Mouse (Mus musculus): Measurements from ENCODE around the gene Gstm3.
"Not testable (repeated sequence)": the region's sequence is repeated elsewhere in the genome, so short reads cannot be mapped to it uniquely, and the experiment has no call there.

The Gstm3 gene

GRCm38 (mm10) chr3:107974237-107974636 lies 5.2 kb upstream of the Gstm3 start:
- DNase-seq (ENCODE audit: low read depth, low spot score), result no peak

- no peak for DNase-seq (ENCODE audit: low read depth, low spot score)
These were observed 3.0 kb upstream of the Gstm3 start for GRCm38 (mm10) chr3:107972070-107972469.

DNA sequence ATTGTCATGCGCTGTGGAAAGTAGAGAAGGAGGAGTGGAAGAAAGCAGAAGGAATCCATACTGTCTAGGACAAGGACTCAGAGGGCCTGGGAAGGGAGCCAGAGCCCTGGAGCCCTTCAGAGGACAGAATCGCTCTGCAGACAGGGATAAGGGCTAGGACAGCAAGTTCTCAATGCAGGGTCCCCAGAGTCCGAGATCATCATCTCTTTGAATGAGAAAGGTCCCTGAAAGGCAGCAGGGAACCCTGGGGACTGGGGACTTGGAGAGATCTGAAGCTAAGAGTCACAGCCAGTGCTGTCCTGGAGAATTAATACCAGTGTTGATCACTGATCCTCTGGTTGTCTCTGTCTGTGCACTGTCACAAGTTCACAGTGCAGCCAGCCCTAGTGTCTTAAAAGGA lies 2.0 kb upstream of the Gstm3 start:
- not testable (repeated sequence) for DNase-seq (ENCODE audit: low read depth, low spot score)

GRCm38 (mm10) chr3:107966631-107967030 lies 2.5 kb downstream of the Gstm3 start:
- no peak for DNase-seq (ENCODE audit: low read depth, low spot score)

- DNase-seq (ENCODE audit: low read depth, low spot score), result no peak
These were observed 3.5 kb downstream of the Gstm3 start for GRCm38 (mm10) chr3:107965592-107965991.

DNA sequence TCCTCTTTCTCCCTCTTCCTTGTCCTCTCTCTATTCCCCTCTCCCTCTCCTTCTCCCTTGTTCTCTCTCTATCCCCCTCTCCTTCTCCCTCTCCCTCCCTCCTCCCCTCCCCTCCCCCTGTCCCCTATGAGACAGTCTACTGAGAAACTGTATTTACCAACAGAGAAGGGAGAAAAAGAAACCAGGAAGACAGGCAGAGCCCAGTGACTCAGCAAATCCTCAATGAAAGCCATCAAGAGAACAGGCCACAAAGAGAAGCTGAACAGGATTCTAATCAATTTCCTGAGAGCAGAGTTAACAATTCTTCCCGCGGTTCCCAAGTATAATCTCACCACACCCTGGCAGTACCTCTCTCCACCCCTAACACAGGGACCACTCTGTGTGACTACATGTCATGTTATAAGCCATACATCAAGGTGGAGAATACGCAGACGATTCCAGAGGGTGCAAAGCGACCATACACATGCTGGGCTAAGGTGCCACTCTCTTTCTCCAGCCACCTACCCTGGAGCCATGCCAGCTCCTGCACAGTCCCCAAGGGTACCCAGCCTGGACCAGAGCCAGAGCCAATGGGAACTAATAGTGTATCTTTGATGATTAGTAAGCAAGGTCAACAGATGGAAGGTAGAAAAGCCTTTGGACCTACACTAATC lies 4.3 kb downstream of the Gstm3 start:
- DNase-seq (ENCODE audit: low read depth, low spot score), result no peak

DNA sequence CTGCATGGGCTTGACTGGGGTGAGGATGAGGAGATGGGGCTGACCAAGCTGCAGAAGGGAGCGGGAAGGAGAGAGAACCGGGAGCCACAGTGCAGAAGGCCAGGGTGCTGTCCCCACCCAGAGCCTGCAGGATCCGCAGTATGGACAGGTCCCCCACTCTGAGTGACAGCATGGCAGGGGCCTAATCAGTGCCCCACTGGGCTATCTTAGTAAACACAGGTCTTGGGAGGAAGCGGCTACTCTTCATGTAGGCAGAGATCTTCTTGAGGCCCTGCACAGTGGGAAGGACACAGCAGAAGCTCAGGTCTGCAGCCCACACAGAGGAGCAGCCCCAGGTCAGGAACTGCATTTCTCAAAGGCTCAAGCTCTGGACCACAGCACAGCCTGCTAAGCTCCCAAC lies 5.1 kb downstream of the Gstm3 start:
- no peak for DNase-seq (ENCODE audit: low read depth, low spot score)

DNA sequence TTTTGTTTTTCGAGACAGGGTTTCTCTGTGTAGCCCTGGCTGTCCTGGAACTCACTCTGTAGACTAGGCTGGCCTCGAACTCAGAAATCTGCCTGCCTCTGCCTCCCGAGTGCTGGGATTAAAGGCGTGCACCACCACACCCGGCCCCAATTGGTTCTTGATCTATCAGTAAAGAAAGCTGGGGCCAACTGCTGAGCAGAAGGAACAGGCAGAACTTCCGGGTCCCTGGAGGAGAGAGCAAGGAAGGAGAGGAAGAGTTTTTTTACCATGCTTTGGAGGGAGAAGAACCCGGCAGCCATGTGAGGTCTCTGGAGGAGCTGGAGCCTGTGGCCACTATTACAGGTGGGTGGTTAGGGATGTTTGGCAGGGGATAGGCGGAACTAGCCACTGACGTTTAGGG lies 13.8 kb downstream of the Gstm3 start:
- DNase-seq (ENCODE audit: low read depth, low spot score), result not testable (repeated sequence)

GRCm38 (mm10) chr3:107953906-107954305 lies 15.2 kb downstream of the Gstm3 start:
- DNase-seq (ENCODE audit: low read depth, low spot score), result no peak

GRCm38 (mm10) chr3:107953328-107953755 lies 15.7 kb downstream of the Gstm3 start:
- DNase-seq (ENCODE audit: low read depth, low spot score), result peak; percentile 71

DNA sequence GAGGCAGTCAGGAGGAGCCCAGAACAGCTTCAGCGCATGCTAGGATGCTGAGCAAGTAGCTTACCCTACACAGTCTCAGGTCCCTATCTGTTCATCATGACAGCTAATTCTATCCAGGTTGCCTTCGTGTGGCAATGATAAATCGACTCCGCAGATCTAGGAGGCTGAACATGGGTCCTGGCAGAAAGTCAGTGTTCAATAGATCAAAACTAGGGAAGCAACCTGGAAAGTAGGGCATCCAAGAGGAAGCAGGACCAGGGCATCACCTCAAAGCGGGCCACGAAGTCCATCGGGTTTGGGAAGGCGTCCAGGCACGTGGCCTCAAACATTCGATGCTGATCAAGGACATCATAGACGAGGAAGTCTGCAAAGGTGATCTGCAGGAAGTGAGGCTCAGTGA lies 18.6 kb downstream of the Gstm3 start:
- no peak for DNase-seq (ENCODE audit: low read depth, low spot score)

GRCm38 (mm10) chr3:107949461-107949860 lies 19.6 kb downstream of the Gstm3 start:
- not testable (repeated sequence) for DNase-seq (ENCODE audit: low read depth, low spot score)

DNA sequence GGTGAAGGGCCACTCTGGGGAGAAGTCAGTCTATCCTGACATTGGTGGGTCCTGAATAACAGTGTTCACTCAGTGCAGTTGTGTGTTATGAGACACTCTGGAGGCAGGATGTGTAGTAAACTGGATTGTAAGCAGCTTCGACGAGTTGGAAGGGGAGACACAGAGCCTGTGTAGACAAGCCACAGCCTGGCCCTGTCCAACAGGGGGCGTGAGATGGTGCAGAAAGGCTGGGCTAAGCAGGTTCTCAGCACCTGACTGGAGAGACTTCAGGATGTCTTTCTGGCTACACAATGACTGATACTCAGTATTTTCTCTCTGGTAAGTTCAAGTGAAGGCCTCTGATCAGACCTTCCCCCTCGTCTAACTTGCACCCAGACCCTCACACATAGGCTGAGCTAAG lies 23.4 kb downstream of the Gstm3 start:
- no peak for DNase-seq (ENCODE audit: low read depth, low spot score)

- DNase-seq (ENCODE audit: low read depth, low spot score), result no peak
These were observed 25.7 kb downstream of the Gstm3 start, which contains the start of gene Gstm6 for GRCm38 (mm10) chr3:107943239-107943990. Gstm6 (minus strand) TSS chr3:107943749.

DNA sequence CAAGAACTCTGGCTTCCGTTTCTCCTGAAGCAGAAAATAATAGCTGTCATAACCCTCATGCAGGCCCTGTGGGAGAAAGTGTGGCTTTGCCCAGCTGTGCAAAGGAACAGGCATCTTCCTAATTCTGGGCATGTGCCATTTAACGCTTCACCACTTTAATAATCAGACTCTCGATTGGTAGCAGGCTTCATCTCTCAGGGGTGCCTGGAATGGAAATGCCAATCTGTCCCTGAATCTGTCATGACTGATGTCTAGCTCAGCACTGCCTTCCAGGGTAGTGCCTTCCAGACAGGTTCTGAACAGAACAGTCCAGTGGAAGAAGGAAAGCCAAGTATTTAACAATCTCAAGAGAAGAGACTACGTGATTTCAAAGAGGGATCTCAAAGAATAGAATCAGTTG lies 27.8 kb downstream of the Gstm3 start:
- no peak for DNase-seq (ENCODE audit: low read depth, low spot score)

GRCm38 (mm10) chr3:107940524-107940923 lies 28.6 kb downstream of the Gstm3 start:
- no peak for DNase-seq (ENCODE audit: low read depth, low spot score)

DNA sequence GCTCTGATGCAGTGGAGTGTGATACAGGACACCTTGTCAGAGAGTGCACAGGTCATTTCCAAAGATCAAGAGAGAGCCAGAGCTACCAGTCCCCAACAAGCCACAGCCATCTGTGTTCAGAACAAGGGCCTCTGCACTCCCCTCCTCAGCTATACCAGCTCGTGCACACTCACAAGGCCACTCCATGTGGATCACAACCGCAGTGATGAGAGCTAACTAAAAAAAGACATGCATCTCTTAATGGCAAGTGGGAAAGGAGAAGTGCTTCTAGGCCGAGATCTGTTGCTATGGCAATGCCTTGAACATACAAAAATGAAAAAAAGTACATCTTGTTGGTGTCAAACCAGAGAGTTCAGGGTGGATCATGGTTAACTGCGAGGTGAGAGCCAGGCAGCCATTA lies 29.3 kb downstream of the Gstm3 start:
- DNase-seq (ENCODE audit: low read depth, low spot score), result no peak

DNA sequence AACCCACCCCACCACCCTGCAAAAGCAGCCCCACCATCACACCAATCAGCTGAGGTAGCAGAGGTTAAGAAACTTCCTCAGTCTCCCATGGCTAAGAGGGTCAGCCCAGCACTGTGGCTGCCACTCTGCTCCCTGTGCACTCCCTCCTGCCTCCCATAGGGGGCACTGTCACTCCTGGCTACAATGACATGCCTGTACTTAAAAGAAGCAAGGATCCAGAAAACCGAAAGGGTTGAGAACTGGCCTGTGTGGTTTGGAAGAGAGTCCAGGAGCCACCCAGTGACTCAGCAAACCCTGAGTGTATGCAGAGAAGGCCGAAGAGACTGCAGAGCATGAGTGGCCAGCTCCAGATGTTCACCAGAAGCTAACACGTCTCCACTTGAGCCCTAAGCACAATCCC lies 29.7 kb downstream of the Gstm3 start:
- DNase-seq (ENCODE audit: low read depth, low spot score), result peak; percentile 84

DNA sequence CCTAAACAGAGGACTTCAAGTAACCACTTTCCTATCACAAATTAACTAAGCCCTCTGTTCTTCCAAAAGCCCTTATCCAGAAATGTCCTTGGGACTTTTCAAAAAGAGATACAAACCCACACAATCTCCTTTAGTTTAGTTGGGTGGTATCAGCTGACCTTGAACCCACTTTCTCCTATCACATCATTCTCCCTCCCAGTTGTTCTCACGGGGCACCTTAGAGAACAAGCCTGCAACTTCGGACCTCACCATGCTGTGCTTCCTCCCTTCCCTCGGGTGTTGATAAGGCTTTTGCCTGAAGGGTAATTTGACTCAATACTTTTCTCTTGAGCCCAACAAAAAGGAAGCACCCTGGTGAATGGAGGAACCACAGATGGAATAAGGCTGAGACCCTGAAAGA lies 33.2 kb downstream of the Gstm3 start:
- no peak for DNase-seq (ENCODE audit: low read depth, low spot score)

GRCm38 (mm10) chr3:107935268-107935667 lies 33.8 kb downstream of the Gstm3 start:
- DNase-seq (ENCODE audit: low read depth, low spot score), result no peak

DNA sequence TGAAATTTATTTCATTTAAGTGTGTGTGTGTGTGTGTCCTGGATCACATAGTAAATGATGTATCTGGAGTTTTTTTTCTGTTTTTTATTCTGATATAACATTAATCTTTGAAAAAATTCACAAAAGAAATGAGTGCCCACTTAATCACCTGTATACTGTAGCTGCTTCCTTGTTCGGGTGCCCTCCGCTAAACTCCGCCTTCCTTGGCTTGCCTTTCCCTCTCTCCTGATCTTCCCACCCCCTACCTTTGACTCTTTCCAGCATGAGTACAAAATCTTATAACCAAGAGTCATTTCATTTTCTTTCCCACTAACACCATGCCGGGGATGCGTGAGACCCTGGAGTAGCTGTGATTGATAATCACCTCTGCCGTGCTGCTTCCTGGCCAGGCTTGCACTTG lies 37.0 kb downstream of the Gstm3 start:
- DNase-seq (ENCODE audit: low read depth, low spot score), result no peak

DNA sequence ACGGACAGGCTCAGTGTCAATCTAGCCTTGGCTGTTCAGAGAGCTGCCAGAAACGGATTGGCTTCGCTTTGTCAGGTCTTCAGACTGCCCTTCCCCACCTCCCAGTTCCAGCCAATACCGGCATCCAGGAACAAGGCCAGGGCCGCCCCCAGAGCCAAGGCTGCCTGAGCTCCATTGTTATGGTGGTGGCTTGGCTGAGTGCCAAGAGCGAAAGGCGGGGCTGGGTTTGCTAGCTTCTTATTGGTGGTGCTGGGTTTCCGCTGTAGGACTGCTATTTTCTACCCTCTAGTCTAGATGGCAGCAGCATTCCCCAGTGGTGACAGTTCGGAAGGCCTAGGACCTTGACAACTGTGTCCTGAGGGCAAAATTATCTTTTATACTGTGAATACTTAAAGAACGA lies 37.4 kb downstream of the Gstm3 start, which contains the start of gene Gstm7:
Gene Gstm7 (minus strand): TSS at position 148 of the 400 bp plus-strand sequence.
- DNase-seq (ENCODE audit: low read depth, low spot score), result peak; percentile 90

DNA sequence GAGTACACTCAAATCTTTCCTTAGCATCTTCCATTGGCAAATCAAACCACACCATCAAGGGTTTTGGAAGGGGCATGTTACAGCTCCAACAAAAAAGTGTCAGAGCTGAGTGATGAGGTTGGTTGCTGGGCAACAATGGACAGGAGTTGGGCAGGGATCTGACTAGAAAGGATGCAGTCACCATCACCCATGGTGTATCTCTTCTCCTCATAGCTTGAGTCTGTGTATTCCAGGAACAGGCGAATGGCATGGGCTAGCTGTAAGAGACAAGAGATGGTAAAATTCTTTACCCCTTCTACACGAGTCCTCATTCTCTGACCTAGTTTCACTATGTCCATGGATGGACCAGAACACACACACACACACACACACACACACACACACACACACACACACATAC lies 37.9 kb downstream of the Gstm3 start:
- DNase-seq (ENCODE audit: low read depth, low spot score), result no peak

All from skeletal muscle tissue, adult 2 months (tissue).